Mouse (Mus musculus): ENCODE measurements at regions not wholly inside any gene's neighbourhood (a gene's known extent, or its start where the extent isn't known, plus 50 kb on each side); places are given as distances from the start of the nearest gene placed in this dataset.

DNA sequence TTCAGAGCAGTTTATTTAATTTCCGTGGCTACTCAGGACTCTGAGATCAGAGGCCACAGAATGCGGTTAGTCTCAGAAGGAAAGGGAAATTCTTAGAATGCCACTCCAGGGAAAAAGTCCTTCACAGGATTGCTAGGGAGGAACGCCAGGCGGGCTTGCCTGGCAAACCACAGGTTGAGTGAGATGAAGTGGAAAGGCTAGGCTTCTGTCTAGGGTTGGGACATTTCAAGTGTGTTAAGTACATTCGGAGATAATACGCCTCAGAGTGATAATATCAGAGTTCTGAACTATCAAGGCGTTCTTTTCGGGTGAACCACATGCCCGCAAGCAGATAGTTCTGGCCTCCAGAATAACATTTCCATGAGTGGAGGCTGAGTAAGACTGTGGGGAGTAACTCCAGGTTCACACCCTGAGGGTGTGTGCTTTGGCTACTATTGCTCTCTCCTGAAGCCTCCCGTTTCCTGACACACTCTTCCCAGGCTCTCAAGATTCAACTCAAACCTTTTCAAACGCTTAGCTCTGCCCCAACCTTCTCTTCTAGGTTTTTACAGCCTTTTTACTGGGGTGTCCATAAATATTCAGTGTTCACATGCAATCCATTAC, 119.3 kb upstream of the Nr5a2 start:
- Histone ChIP-seq H3K79me2 (ENCODE audit: control insufficient read depth, insufficient read depth, low read length, poor library complexity) (no peaks in the 10 kb centered on the region), H3K9ac (ENCODE audit: control insufficient read depth, low read depth, low read length, poor library complexity, severe bottlenecking) (no peak overlapping the region), H3K9me3 (replicated peaks; ENCODE audit: insufficient read depth, low read length) (no peaks in the 10 kb centered on the region), H3K27ac (ENCODE audit: control insufficient read depth, low read depth, low read length) (no peak overlapping the region), H3K4me3 (ENCODE audit: control insufficient read depth in 1 of 2, insufficient read depth in 1 of 2, low read depth in 2 of 2, low read length in 2 of 2) (no peak overlapping the region), H3K27me3 (ENCODE audit: control insufficient read depth in 1 of 2, insufficient read depth in 2 of 2, low read length in 2 of 2) (no peaks in the 10 kb centered on the region), H3K4me1 (ENCODE audit: control insufficient read depth in 1 of 2, insufficient read depth in 2 of 2, low read length in 2 of 2) (no peaks in the 10 kb centered on the region), H3K36me3 (ENCODE audit: control insufficient read depth in 1 of 2, insufficient read depth in 2 of 2, low read length in 2 of 2) (peaks cover 0 to 3% of the 10 kb centered on the region in 2 experiments; a peak in 2 of 4 replicates)
- TF ChIP-seq CHD2 (IDR thresholded peaks at IDR 0.05; ENCODE audit: low read length), result no peak
- no peak for TF ChIP-seq HCFC1 (IDR thresholded peaks at IDR 0.05; ENCODE audit: low read depth, low read length)
- no peak for TF ChIP-seq CTCF (IDR thresholded peaks at IDR 0.05 in 2 of 3, conservative IDR thresholded peaks at IDR 0.05 in 1 of 3; ENCODE audit: control insufficient read depth in 1 of 3, insufficient read depth in 1 of 3, low read depth in 2 of 3, low read length in 3 of 3, poor library complexity in 1 of 3, severe bottlenecking in 1 of 3)
- no peak for TF ChIP-seq EP300 (IDR thresholded peaks at IDR 0.05; ENCODE audit: low read depth in 1 of 2, low read length in 2 of 2)
- TF ChIP-seq E2F4 (IDR thresholded peaks at IDR 0.05; ENCODE audit: borderline replicate concordance, low read depth, low read length), result no peak
- no peak for TF ChIP-seq TAL1 (IDR thresholded peaks at IDR 0.05; ENCODE audit: low read length)
- TF ChIP-seq MAFK (IDR thresholded peaks at IDR 0.05; ENCODE audit: borderline replicate concordance, low read depth, low read length), result no peak
- no peak for TF ChIP-seq CHD1 (IDR thresholded peaks at IDR 0.05; ENCODE audit: low read depth, low read length)
- TF ChIP-seq POLR2AphosphoS2 (IDR thresholded peaks at IDR 0.05; ENCODE audit: low read length), result no peak
- no peak for TF ChIP-seq MYB (IDR thresholded peaks at IDR 0.05; ENCODE audit: low read depth, low read length)
- no peak for TF ChIP-seq MAX (IDR thresholded peaks at IDR 0.05; ENCODE audit: low read length)
- TF ChIP-seq ZKSCAN1 (IDR thresholded peaks at IDR 0.05; ENCODE audit: low read depth, low read length), result no peak
- TF ChIP-seq RCOR1 (IDR thresholded peaks at IDR 0.05; ENCODE audit: low read depth, low read length), result no peak
- no peak for TF ChIP-seq UBTF (IDR thresholded peaks at IDR 0.05; ENCODE audit: borderline replicate concordance, insufficient read depth, low read depth, low read length)
- no peak for TF ChIP-seq MAZ (IDR thresholded peaks at IDR 0.05; ENCODE audit: low read depth, low read length)
- no peak for TF ChIP-seq GATA1 (IDR thresholded peaks at IDR 0.05; ENCODE audit: low read depth, low read length)
- no peak for DNase-seq (ENCODE audit: low read depth, low spot score)

DNA sequence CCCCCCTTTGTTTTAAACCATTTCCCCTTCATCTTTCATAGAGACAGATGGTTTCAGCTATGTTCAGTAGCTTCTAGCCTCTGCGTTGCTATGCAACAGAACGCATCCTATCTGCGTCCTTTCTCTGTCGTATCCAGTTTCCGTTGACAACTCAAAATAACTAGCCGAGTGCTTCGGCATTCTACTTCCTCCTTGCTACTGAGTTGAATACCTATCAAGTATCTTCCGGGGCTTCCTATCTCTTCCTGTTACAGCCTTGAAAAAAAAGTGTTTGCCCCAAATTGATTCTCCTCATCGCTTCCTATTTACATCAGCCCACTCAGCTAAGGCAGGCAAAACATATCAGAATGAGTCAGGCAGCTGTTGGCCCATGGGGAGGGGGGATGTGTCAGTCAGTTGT, 114.5 kb upstream of the Nr5a2 start:
- H3K4me1 ChIP-seq (ENCODE audit: control insufficient read depth in 1 of 2, insufficient read depth in 2 of 2, low read length in 2 of 2), result no peaks in the 10 kb centered on the region; a peak in 1 of 4 replicates
- H3K27me3 ChIP-seq (ENCODE audit: control insufficient read depth in 1 of 2, insufficient read depth in 2 of 2, low read length in 2 of 2), result no peaks in the 10 kb centered on the region
- H3K9ac ChIP-seq (ENCODE audit: control insufficient read depth, low read depth, low read length, poor library complexity, severe bottlenecking), result no peak overlapping the region
- no peak overlapping the region for H3K4me3 ChIP-seq (ENCODE audit: control insufficient read depth in 1 of 2, insufficient read depth in 1 of 2, low read depth in 2 of 2, low read length in 2 of 2)
- H3K36me3 ChIP-seq (ENCODE audit: control insufficient read depth in 1 of 2, insufficient read depth in 2 of 2, low read length in 2 of 2), result peaks cover 0 to 3% of the 10 kb centered on the region in 2 experiments; a peak in 2 of 4 replicates
- no peaks in the 10 kb centered on the region for H3K79me2 ChIP-seq (ENCODE audit: control insufficient read depth, insufficient read depth, low read length, poor library complexity)
- no peaks in the 10 kb centered on the region for H3K9me3 ChIP-seq (replicated peaks; ENCODE audit: insufficient read depth, low read length)
- no peak overlapping the region for H3K27ac ChIP-seq (ENCODE audit: control insufficient read depth, low read depth, low read length)
- peak; percentile 76 for DNase-seq (ENCODE audit: low read depth, low spot score)
- TF ChIP-seq TAL1 (IDR thresholded peaks at IDR 0.05; ENCODE audit: low read length) (no peak), NELFE (IDR thresholded peaks at IDR 0.05; ENCODE audit: low read depth, low read length) (no peak), EP300 (IDR thresholded peaks at IDR 0.05; ENCODE audit: low read depth in 1 of 2, low read length in 2 of 2) (peak; percentile 57 to 68), GABPA (IDR thresholded peaks at IDR 0.05; ENCODE audit: low read depth, low read length) (no peak), MYC (IDR thresholded peaks at IDR 0.05; ENCODE audit: low read depth, low read length) (no peak), MAZ (IDR thresholded peaks at IDR 0.05; ENCODE audit: low read depth, low read length) (no peak), RCOR1 (IDR thresholded peaks at IDR 0.05; ENCODE audit: low read depth, low read length) (no peak), GATA1 (IDR thresholded peaks at IDR 0.05; ENCODE audit: low read depth, low read length) (peak; percentile 61), MYB (IDR thresholded peaks at IDR 0.05; ENCODE audit: low read depth, low read length) (no peak), ZNF384 (IDR thresholded peaks at IDR 0.05; ENCODE audit: low read depth, low read length) (peak; percentile 95), UBTF (IDR thresholded peaks at IDR 0.05; ENCODE audit: borderline replicate concordance, insufficient read depth, low read depth, low read length) (no peak), CTCF (IDR thresholded peaks at IDR 0.05 in 2 of 3, conservative IDR thresholded peaks at IDR 0.05 in 1 of 3; ENCODE audit: control insufficient read depth in 1 of 3, insufficient read depth in 1 of 3, low read depth in 2 of 3, low read length in 3 of 3, poor library complexity in 1 of 3, severe bottlenecking in 1 of 3) (no peak), MEF2A (IDR thresholded peaks at IDR 0.05; ENCODE audit: extremely low read depth, insufficient replicate concordance, low read depth, low read length, poor library complexity, severe bottlenecking) (no peak), JUND (IDR thresholded peaks at IDR 0.05; ENCODE audit: low read depth, low read length) (no peak), USF1 (IDR thresholded peaks at IDR 0.05; ENCODE audit: low read depth, low read length) (no peak), USF2 (IDR thresholded peaks at IDR 0.05; ENCODE audit: borderline replicate concordance in 1 of 2, insufficient read depth in 1 of 2, low read depth in 1 of 2, low read length in 2 of 2) (no peak), MXI1 (IDR thresholded peaks at IDR 0.05; ENCODE audit: low read depth, low read length) (no peak), E2F4 (IDR thresholded peaks at IDR 0.05; ENCODE audit: borderline replicate concordance, low read depth, low read length) (no peak), ELF1 (IDR thresholded peaks at IDR 0.05; ENCODE audit: low read depth, low read length) (peak; percentile 82), SMC3 (IDR thresholded peaks at IDR 0.05; ENCODE audit: low read depth, low read length) (no peak), SIN3A (IDR thresholded peaks at IDR 0.05; ENCODE audit: low read length) (peak; percentile 79), POLR2A (IDR thresholded peaks at IDR 0.05; ENCODE audit: control insufficient read depth in 1 of 2, insufficient read depth in 1 of 2, low read depth in 1 of 2, low read length in 2 of 2, poor library complexity in 1 of 2) (no peak), RAD21 (IDR thresholded peaks at IDR 0.05; ENCODE audit: low read depth, low read length) (no peak)

Measured in MEL (cell line).